Mouse (Mus musculus) liver, embryonic 13.5 days (tissue): ENCODE measurements around the gene Myh9. TPM values are rescaled to one million over a fixed set of nuclear protein-coding genes. Genes with fewer than 3 reads are reported as not detected.

Source experiments
- ATAC-seq: fragments of 200-750 bp; cut with Nextera tagmentation; 2 replicates; pipeline ENCODE4 v1.8.0; 2017; ENCODE audit warnings: low read depth, mild to moderate bottlenecking, moderate number of reproducible peaks, moderate library complexity
- DNase-seq: peaks from one replicate; pipeline ENCODE4 v3.0.0; 2022
- H3K27ac ChIP-seq: fragments of 300-500 bp; sonication (generic); 2 replicates; pipeline ENCODE4 v1.5.1; 2015; ENCODE audit warnings: moderate library complexity, mild to moderate bottlenecking, inconsistent platforms
- H3K27me3 ChIP-seq: fragments of 300-500 bp; sonication (generic); 2 replicates; pipeline ENCODE4 v1.6.1; 2015; ENCODE audit warnings: mild to moderate bottlenecking, inconsistent platforms
- H3K36me3 ChIP-seq: fragments of 300-500 bp; sonication (generic); 2 replicates; pipeline ENCODE4 v1.6.1; 2015; ENCODE audit warnings: mild to moderate bottlenecking, inconsistent platforms
- H3K4me1 ChIP-seq: fragments of 300-500 bp; sonication (generic); replicated peaks from 2 replicates; pipeline ENCODE4 v1.6.1; 2015; ENCODE audit warnings: inconsistent platforms
- H3K4me2 ChIP-seq: fragments of 300-500 bp; sonication (generic); 2 replicates; pipeline ENCODE4 v1.6.1; 2015; ENCODE audit warnings: inconsistent platforms, mild to moderate bottlenecking, moderate library complexity
- H3K4me3 ChIP-seq: fragments of 300-500 bp; sonication (generic); replicated peaks from 2 replicates; pipeline ENCODE4 v1.5.1; 2015; ENCODE audit warnings: mild to moderate bottlenecking, inconsistent platforms
- H3K9ac ChIP-seq: fragments of 300-500 bp; sonication (generic); 2 replicates; pipeline ENCODE4 v1.6.1; 2015; ENCODE audit warnings: mild to moderate bottlenecking, inconsistent platforms
- H3K9me3 ChIP-seq: fragments of 300-500 bp; sonication (generic); replicated peaks from 2 replicates; pipeline ENCODE4 v1.6.1; 2016; ENCODE audit warnings: inconsistent platforms
- WGBS: fragments of 180-500 bp; shearing (Covaris S2); methylation state at CpG from one replicate; pipeline ENCODE4 v1.1.7; 2015; ENCODE audit not compliant: insufficient replicate concordance; 5-methylcytosine and 5-hydroxymethylcytosine counted together
- polyA plus RNA-seq: library from polyadenylated mRNA; unstranded; fragments of >200 nt; fragmentation: Nextera tagmentation; extraction: Ambion mirVana; gene quantifications from 2 replicates; pipeline ENCODE4 v1.2.1, GENCODE M21; 2015

Myh9 gene
- polyA plus RNA-seq, 1 experiment from 2014 or later, result 18.3 TPM

DNA sequence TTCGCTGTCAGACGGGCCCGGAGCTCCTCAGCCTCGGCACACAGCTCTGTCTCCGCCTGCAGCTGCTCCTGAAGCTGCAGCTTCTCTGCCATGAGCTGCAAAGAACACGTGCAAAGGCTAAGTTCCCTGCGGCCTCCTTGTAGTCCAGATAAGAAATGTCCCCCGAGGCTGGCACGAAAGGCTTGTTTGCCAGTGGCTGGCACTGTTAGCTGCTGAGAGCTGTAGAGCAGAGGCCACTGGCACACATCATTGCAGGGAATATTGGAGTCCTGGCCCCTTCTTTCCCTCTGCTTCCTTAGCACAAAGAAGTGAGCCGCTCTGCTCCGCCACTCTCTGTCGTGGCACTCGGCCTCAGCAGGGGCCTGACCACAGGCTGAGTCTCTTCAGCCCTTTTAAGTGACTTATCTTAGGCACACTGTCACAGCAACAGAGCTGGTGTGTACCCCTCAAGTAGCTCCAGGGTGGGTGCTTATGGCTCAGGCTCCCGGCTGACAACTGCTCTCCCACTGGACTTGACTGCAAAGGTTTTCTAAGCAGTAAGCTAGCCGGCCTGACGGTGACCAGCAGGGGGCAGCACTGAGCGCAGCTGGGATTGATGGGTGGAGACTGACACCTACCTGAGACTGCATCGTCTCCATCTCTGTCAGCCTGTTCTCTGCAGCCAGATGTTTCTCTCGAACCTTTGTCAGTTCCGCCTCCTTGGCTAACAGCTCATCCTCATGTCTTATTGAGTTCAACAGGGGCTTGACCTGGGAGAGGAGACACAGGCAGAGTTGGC, 66.6 kb downstream of the Myh9 start:
- peak overlapping the region; percentile 89 for H3K27ac ChIP-seq
- peaks cover 36% of the 10 kb centered on the region for H3K4me1 ChIP-seq
- DNase-seq (peak; percentile 62), ATAC-seq (no peak)
- H3K4me2 ChIP-seq, result no peak overlapping the region
- H3K9ac ChIP-seq, result no peak overlapping the region; the same call in 1 of the 2 replicates
- peaks cover 97% of the 10 kb centered on the region for H3K36me3 ChIP-seq
- no peak overlapping the region for H3K4me3 ChIP-seq
- WGBS, result 61% methylated on average over 20 of the region's 20 CpGs
- H3K9me3 ChIP-seq, result no peaks in the 10 kb centered on the region
- no peaks in the 10 kb centered on the region for H3K27me3 ChIP-seq

DNA sequence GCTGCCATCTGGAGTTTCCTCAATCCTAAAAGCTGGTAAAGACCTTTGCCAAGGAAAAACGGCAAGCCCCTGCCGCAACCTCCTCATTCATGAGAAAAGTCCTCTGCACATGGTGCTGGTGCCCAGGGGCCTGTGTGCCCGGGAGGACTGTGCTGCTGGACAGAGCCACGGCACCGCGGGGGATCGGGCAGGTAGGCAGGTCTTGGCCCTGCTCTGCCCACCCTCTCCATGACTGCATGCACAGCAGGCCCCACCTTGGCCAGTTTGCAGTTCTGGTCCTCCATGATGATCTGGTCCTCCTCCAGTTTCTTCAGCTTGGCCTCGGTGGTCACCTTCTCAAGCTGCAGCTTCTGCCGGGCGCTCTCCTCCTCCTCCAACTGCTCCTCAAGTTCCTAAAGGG, 67.7 kb downstream of the Myh9 start:
- Histone ChIP-seq H3K9ac (0 out of 2 replicates have a peak overlapping the region, but pooled peaks have one; percentile 14), H3K4me3 (no peak overlapping the region), H3K4me2 (no peak overlapping the region), H3K9me3 (no peaks in the 10 kb centered on the region), H3K27me3 (no peaks in the 10 kb centered on the region), H3K36me3 (peaks cover 97% of the 10 kb centered on the region), H3K27ac (peak overlapping the region; percentile 89), H3K4me1 (peaks cover 36% of the 10 kb centered on the region)
- WGBS, result 85% methylated on average over 10 of the region's 10 CpGs
- no peak for ATAC-seq
- no peak for DNase-seq

DNA sequence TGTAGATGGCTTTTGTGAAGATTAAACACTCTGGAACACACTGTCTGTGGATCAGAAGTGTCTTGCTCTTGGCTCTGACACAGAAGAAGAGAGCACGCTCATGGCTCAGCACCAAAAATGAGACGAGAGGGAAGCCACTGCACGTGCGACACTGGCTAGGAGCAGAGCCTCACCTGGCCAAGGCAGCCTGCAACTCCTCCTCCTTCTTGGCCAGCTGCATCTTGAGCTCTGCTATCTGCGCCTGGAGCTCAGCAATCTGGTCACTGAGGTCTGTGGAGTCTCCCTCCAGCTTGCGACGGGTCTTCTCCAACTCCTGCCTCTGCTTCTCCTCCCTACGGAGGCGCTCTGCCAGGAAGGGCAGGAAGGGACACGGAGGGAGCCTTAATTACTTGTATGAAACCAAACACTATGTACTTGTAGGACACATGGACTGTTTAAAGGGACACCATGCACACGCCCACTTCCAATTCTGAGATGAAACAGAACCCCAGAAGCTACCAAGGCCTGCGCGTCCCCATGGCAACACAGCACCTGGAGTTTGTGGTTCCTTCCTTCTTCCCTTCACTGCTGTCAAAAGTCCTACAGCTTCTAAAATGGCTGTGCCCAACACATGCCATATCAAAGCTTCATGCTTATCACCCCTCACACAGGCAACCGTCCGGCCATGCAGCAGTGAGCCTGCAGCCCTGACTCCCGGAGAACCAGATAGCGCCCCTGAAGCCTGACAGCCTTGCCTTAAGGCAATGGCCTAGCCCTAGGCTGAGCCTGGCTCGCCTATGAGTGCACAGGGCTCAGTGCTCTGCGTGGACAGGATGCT, 68.7 kb downstream of the Myh9 start:
- Histone ChIP-seq H3K4me1 (peaks cover 36% of the 10 kb centered on the region), H3K36me3 (peaks cover 97% of the 10 kb centered on the region), H3K9me3 (no peaks in the 10 kb centered on the region), H3K4me3 (no peak overlapping the region), H3K9ac (peak overlapping the region; percentile 19; the same call in 1 of the 2 replicates), H3K4me2 (peak overlapping the region; percentile 18), H3K27me3 (no peaks in the 10 kb centered on the region), H3K27ac (peak overlapping the region; percentile 89)
- 51% methylated on average over 19 of the region's 19 CpGs for WGBS
- ATAC-seq (peak; percentile 98), DNase-seq (peak; percentile 82)

DNA sequence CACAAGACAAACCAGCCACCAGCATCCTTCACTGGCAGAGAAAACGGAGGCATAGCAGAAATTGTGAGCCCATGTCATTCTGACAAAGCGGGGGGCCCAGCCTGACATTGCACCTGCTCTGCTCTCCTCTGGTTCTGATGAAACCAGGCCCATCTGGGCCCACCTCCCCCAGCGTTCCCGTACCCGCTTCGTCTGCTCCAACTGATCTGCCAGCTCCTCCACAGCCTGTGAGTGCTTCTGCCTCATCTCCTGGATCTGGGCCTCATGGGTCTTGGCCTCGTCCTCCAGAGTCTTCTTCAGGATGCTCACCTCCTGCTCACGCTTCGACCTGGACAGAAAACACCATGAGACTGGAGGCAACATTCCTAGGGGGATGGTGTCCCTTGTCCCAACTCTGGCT, 71.0 kb downstream of the Myh9 start:
- Histone ChIP-seq H3K27ac (no peak overlapping the region), H3K4me3 (no peak overlapping the region), H3K4me1 (peaks cover 36% of the 10 kb centered on the region), H3K9ac (no peak overlapping the region), H3K27me3 (no peaks in the 10 kb centered on the region), H3K9me3 (no peaks in the 10 kb centered on the region), H3K4me2 (no peak overlapping the region), H3K36me3 (peaks cover 97% of the 10 kb centered on the region)
- DNase-seq (no peak), ATAC-seq (no peak)
- 90% methylated on average over 9 of the region's 9 CpGs for WGBS

DNA sequence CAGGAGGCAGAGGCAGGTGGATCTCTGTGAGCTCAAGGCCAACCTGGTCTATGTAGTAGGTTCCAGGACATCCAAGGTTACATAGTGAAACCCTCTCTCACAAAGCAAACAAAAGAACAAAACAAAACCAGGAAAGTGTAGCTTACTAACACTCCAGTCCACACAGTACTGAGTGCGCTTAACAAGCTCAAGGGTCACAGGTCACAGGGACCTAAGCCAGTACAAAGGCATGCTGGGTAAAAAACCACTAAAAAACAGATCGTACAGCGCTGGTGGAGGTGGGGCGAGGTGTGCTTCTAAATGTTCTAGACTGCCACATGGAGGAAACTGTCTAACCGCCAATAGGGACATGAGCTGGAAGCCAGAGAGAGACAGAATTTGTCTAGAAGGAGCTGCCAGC, 71.6 kb downstream of the Myh9 start:
- no peak overlapping the region for H3K27ac ChIP-seq
- no peak overlapping the region for H3K9ac ChIP-seq
- H3K27me3 ChIP-seq, result no peaks in the 10 kb centered on the region
- H3K36me3 ChIP-seq, result peaks cover 97% of the 10 kb centered on the region
- no peak overlapping the region for H3K4me3 ChIP-seq
- H3K4me1 ChIP-seq, result peaks cover 30% of the 10 kb centered on the region
- no peaks in the 10 kb centered on the region for H3K9me3 ChIP-seq
- ATAC-seq, result no peak
- WGBS, result 91% methylated on average over 5 of the region's 5 CpGs
- no peak overlapping the region for H3K4me2 ChIP-seq
- no peak for DNase-seq

DNA sequence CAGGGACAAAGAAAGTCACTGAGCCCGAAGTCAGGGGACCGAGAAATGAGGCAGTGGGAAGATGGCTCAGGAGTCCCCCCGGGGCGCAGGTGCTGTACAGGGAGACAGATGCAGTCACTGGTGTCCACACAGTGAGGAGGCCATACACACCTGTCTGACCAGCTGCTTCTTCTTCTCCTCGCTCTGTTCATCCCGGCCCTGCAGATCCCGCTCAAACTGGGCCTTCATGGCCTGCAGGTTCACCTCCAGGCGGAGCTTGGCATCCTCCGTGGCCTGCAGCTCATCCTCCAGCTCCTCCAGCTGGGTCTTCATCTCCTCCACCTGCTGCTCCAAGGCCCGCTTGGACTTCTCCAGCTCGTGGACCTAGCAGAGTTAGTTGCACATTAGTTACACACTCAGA, 75.0 kb downstream of the Myh9 start:
- Histone ChIP-seq H3K27ac (no peak overlapping the region), H3K9me3 (no peaks in the 10 kb centered on the region), H3K4me3 (no peak overlapping the region), H3K9ac (no peak overlapping the region), H3K36me3 (peaks cover 100% of the 10 kb centered on the region), H3K4me1 (peaks cover 3% of the 10 kb centered on the region), H3K27me3 (no peaks in the 10 kb centered on the region), H3K4me2 (no peak overlapping the region)
- ATAC-seq (no peak), DNase-seq (no peak)
- 83% methylated on average over 11 of the region's 11 CpGs for WGBS

DNA sequence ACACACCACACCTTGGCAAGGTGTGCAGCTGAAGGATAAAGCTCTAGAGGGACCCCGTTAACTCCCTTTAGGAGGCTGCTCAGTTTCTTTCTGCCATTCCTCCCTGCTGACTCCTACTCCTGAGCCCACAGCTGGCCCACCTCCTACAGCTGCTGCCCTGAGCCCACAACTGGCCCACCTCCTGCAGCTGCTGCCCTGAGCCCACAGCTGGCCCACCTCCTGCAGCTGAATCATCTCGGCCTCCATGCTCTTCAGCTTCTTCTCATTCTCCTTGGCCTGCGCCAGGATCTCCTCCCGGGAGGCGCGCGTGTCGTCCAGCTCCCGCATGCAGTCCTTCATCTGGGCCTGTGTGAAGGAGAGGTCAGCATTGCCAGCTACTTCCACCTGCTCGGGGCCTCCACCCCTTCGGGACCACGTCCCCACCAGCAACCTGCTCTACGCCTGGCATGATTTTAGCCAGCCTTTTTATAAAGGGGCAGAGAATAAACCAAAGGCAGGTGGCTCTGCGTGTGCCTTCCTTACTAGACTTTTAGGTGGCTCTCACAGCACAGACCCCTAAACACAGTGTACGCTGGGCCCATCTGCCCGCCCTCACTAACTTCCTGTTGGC, 76.4 kb downstream of the Myh9 start:
- Histone ChIP-seq H3K4me2 (no peak overlapping the region), H3K9ac (no peak overlapping the region), H3K9me3 (no peaks in the 10 kb centered on the region), H3K36me3 (peaks cover 100% of the 10 kb centered on the region), H3K4me1 (peaks cover 3% of the 10 kb centered on the region), H3K4me3 (no peak overlapping the region), H3K27ac (peak overlapping the region; percentile 21; the same call in 1 of the 2 replicates), H3K27me3 (no peaks in the 10 kb centered on the region)
- 92% methylated on average over 16 of the region's 16 CpGs for WGBS
- ATAC-seq (no peak), DNase-seq (no peak)

DNA sequence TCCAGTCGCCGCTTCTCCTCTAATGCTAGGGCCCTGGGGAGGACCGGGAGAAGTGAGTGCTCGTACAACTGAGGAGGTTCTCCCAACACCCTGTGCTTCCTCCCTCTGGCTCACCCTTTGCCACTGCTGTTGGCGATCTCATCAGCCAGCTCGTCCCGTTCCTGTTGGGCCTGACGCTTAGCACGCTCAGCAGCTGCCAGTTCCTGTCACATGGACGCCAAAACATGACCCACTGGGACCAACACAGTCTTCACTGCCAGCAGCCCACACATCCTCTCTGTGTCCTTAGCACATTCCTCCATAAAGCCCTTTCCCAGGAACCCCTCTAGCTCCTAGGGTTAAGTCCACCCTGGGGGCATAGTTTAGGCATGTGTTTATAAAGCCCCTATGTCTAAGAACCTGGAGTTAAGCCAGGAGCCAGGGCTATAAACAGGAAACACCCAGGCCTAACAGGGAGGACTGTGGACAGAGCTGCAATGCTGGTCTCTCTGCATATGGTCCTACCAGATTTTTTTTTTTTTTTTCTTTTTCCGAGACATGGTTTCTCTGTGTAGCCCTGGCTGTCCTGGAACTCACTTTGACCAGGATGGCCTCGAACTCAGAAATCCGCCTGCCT, 77.5 kb downstream of the Myh9 start:
- no peak for DNase-seq
- Histone ChIP-seq H3K4me3 (no peak overlapping the region), H3K4me2 (no peak overlapping the region), H3K9me3 (no peaks in the 10 kb centered on the region), H3K27me3 (no peaks in the 10 kb centered on the region), H3K27ac (0 out of 2 replicates have a peak overlapping the region, but pooled peaks have one; percentile 21), H3K9ac (no peak overlapping the region), H3K4me1 (peaks cover 3% of the 10 kb centered on the region), H3K36me3 (peaks cover 99% of the 10 kb centered on the region)
- 84% methylated on average over 13 of the region's 13 CpGs for WGBS
- no peak for ATAC-seq

DNA sequence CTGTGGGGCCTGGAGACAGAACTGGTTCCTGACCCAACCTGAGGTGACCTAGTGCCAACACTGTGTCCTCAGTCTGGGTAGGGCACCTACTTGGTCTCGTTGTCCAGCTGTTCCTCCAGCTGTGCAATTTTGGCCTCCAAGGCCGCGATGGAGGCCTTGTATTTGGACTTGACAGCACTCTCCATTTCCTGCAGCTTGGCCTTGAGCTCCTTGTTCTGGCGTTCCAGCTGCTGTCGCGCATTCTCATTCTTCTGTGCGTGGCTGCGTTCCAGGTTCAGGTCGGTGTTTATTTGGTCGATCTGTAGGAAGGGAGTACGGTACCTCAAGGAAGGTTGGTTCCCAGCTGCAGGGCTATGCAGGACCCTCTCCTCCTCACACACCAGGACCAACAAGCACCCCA, 78.3 kb downstream of the Myh9 start:
- ATAC-seq, result no peak
- 89% methylated on average over 11 of the region's 11 CpGs for WGBS
- H3K4me1 ChIP-seq, result peaks cover 3% of the 10 kb centered on the region
- H3K27ac ChIP-seq, result 0 out of 2 replicates have a peak overlapping the region, but pooled peaks have one; percentile 21
- H3K36me3 ChIP-seq, result peaks cover 95% of the 10 kb centered on the region
- no peak overlapping the region for H3K4me3 ChIP-seq
- no peak for DNase-seq
- H3K9ac ChIP-seq, result no peak overlapping the region
- no peaks in the 10 kb centered on the region for H3K9me3 ChIP-seq
- H3K4me2 ChIP-seq, result no peak overlapping the region
- H3K27me3 ChIP-seq, result no peaks in the 10 kb centered on the region

DNA sequence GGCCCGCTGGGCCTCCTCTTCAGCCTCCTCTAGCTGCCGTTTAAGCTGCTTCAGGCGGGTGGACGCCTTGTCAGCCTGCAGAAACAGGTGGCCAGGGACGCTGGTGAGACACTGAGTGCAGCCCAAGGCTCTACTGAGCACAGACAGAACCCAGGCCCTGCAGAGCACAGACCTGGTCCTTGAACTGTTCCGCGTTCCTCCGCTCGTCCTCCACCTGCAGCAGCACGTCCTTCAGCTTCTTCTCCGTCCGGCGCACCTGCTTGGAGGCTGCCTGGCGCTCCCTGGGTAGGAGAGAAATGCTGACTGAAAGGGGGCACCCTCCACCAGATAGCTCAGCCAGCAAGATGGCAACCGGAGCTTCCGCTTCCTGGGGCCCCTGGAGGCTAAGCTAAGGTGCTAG, 78.9 kb downstream of the Myh9 start:
- Histone ChIP-seq H3K27ac (no peak overlapping the region), H3K9me3 (no peaks in the 10 kb centered on the region), H3K4me3 (no peak overlapping the region), H3K9ac (no peak overlapping the region), H3K4me2 (no peak overlapping the region), H3K27me3 (no peaks in the 10 kb centered on the region), H3K4me1 (peaks cover 3% of the 10 kb centered on the region), H3K36me3 (peaks cover 89% of the 10 kb centered on the region)
- DNase-seq (no peak), ATAC-seq (no peak)
- WGBS, result 92% methylated on average over 16 of the region's 16 CpGs
